22 mouse cellular contexts compared by ENCODE assay signal in genomic region chr13:30609784-30610183, GRCm38 (mm10). TPM values are rescaled to one million over a fixed set of nuclear protein-coding genes. Genes with fewer than 3 reads are reported as not detected.
DNase-seq lines count a peak whose midpoint lies in the region; ATAC-seq lines count a peak whose summit lies in the region.
"Had no signal": no experiment of that assay in that cellular context is flagged by ENCODE, and none has a peak within 500 bp of the region (broad histone marks: within the 10 kb centered on the region; RNA-seq: fewer than 3 reads in every experiment).

No protein-coding gene starts in this region.

- peak; percentile 26 for DNase-seq in 416B (ENCODE audit: low read depth)
- peak; percentile 31 for DNase-seq in CD4-positive helper T cell, adult 2 months (ENCODE audit: low read depth, low spot score)
- no peak for DNase-seq in neural tube, embryonic 10.5 days (ENCODE audit: extremely low spot score, low spot score)
- no peak for DNase-seq in urinary bladder, postnatal 10 days (ENCODE audit: low spot score)
- DNase-seq in cerebellum, postnatal 10 days: no peak
- DNase-seq: adrenal gland, postnatal 25 days; cerebellum, adult 11-12 months; cerebellum, postnatal 14 days; gastrocnemius, postnatal 25 days; heart, adult 2 months; heart, postnatal 10 days; kidney, adult 8-10 months; kidney, postnatal 4 days; liver; lung, adult 2 months; lung, postnatal 4 days; midbrain, embryonic 14.5 days; thymus, postnatal 25 days had no signal

- peak; percentile 87 for ATAC-seq in granulocyte monocyte progenitor cell, adult 5-6 weeks (replicated peaks; ENCODE audit: poor library complexity, severe bottlenecking)
- ATAC-seq in monocyte, adult 5-6 weeks (replicated peaks; ENCODE audit: insufficient number of reproducible peaks, low FRiP score, low TSS enrichment, poor library complexity, severe bottlenecking): peak; percentile 94
- ATAC-seq: forebrain, embryonic 14.5 days had no signal

RNA-seq across cellular contexts. Expression of gene Dusp22, which starts 50.0 kb away (rescaled TPM):
- total RNA-seq in granulocyte monocyte progenitor cell, adult 5-6 weeks (2014; fragmentation: Nextera tagmentation): 3.7 and 11.7 TPM in 2 replicates
- total RNA-seq in granulocyte monocyte progenitor cell, adult 5-6 weeks (2017): 0.73 and 1.6 TPM in 2 replicates
- total RNA-seq in monocyte, adult 5-6 weeks (2017): 37.6 to 46.2 TPM (median 42.1 TPM) in 3 replicates
- total RNA-seq: MEL had no signal

Comparison
In these comparisons a context has a peak if more than half of its experiments do, and no peak if none do; other contexts are left out.
1. DNase-seq: peak in 416B (single experiment) and CD4-positive helper T cell, adult 2 months (single experiment); none in neural tube, embryonic 10.5 days (single experiment), urinary bladder, postnatal 10 days (single experiment) and cerebellum, postnatal 10 days (0 of 2).